Mouse (Mus musculus) ES-E14 (cell line): ENCODE measurements around the gene Gm16181. TPM values are rescaled to one million over a fixed set of nuclear protein-coding genes. Genes with fewer than 3 reads are reported as not detected.

Experiments used
- DNase-seq: peaks from one replicate; pipeline ENCODE4 v3.0.0-alpha.2; 2013; ENCODE audit warnings: low read depth, low spot score
- H3K27ac ChIP-seq: 2 replicates; pipeline ENCODE4 v1.5.1; 2012; ENCODE audit warnings: low read depth, mild to moderate bottlenecking, low read length, moderate library complexity, mixed read lengths; ENCODE audit not compliant: poor library complexity, insufficient read depth, severe bottlenecking
- H3K36me3 ChIP-seq: 2 replicates; pipeline ENCODE4 v1.6.1; 2012; ENCODE audit warnings: mild to moderate bottlenecking, low read length, moderate library complexity, mixed read lengths; ENCODE audit not compliant: control insufficient read depth, poor library complexity, insufficient read depth, severe bottlenecking
- H3K4me1 ChIP-seq, 2 experiments: fragments of 150-350 bp in 1 of 2; sonication (generic) in 1 of 2; 2 replicates each; pipeline ENCODE4 v1.6.1; 2012; ENCODE audit warnings: low read length in 2 of 2, mild to moderate bottlenecking in 1 of 2, mixed read lengths in 1 of 2; ENCODE audit not compliant: control insufficient read depth in 2 of 2, insufficient read depth in 2 of 2, poor library complexity in 1 of 2
- H3K4me3 ChIP-seq, 2 experiments: fragments of 150-350 bp in 1 of 2; sonication (generic) in 1 of 2; 2 replicates each; pipeline ENCODE4 v1.5.1; 2012; ENCODE audit warnings: low read length in 2 of 2, low read depth in 1 of 2, mild to moderate bottlenecking in 1 of 2, mixed read lengths in 1 of 2; ENCODE audit not compliant: insufficient read depth in 1 of 2, poor library complexity in 1 of 2, severe bottlenecking in 1 of 2
- H3K9ac ChIP-seq: 2 replicates; pipeline ENCODE4 v1.6.1; 2012; ENCODE audit warnings: low read depth, mild to moderate bottlenecking, low read length, mixed read lengths; ENCODE audit not compliant: poor library complexity, insufficient read depth, severe bottlenecking
- H3K9me3 ChIP-seq: fragments of 150-350 bp; sonication (generic); 2 replicates; pipeline ENCODE4 v1.6.1; 2012; ENCODE audit warnings: low read depth, mild to moderate bottlenecking, low read length; ENCODE audit not compliant: control insufficient read depth, insufficient read depth
- CHD2 ChIP-seq: IDR thresholded peaks from 2 replicates; pipeline ENCODE4 v1.6.1; 2014; ENCODE audit warnings: mild to moderate bottlenecking, low read depth, low read length, inconsistent platforms
- HCFC1 ChIP-seq: IDR thresholded peaks from 2 replicates; pipeline ENCODE4 v1.6.1; 2012; ENCODE audit warnings: low read length, inconsistent platforms, borderline replicate concordance; ENCODE audit not compliant: insufficient read depth
- MAFK ChIP-seq: IDR thresholded peaks from 2 replicates; pipeline ENCODE4 v1.6.1; 2014; ENCODE audit warnings: mild to moderate bottlenecking, low read depth, low read length, inconsistent platforms; ENCODE audit not compliant: insufficient read depth
- ZC3H11A ChIP-seq: IDR thresholded peaks from 2 replicates; pipeline ENCODE4 v1.6.1; 2012; ENCODE audit warnings: low read depth, mild to moderate bottlenecking, inconsistent platforms, low read length, borderline replicate concordance
- ZNF384 ChIP-seq: IDR thresholded peaks from 2 replicates; pipeline ENCODE4 v1.6.1; 2012; ENCODE audit warnings: low read depth, low read length, inconsistent platforms
- in situ Hi-C, 2 experiments: fragments of 600-800 bp; cut with MboI; formaldehyde crosslinking; loops; one replicate each; pipeline ENCODE4 v1.15.1; 2025; ENCODE audit warnings: low sequenced_read_pairs in 2 of 2, inconsistent platforms in 1 of 2; ENCODE audit not compliant: unreplicated experiment in 2 of 2
- total RNA-seq: library from RNA; depleted of rRNA; stranded (reverse); fragments of 300-350 nt; gene quantifications from 2 replicates; pipeline ENCODE4 v1.2.3, GENCODE M21; 2012

Gene Gm16181
- total RNA-seq, 1 experiment: not detected

DNA sequence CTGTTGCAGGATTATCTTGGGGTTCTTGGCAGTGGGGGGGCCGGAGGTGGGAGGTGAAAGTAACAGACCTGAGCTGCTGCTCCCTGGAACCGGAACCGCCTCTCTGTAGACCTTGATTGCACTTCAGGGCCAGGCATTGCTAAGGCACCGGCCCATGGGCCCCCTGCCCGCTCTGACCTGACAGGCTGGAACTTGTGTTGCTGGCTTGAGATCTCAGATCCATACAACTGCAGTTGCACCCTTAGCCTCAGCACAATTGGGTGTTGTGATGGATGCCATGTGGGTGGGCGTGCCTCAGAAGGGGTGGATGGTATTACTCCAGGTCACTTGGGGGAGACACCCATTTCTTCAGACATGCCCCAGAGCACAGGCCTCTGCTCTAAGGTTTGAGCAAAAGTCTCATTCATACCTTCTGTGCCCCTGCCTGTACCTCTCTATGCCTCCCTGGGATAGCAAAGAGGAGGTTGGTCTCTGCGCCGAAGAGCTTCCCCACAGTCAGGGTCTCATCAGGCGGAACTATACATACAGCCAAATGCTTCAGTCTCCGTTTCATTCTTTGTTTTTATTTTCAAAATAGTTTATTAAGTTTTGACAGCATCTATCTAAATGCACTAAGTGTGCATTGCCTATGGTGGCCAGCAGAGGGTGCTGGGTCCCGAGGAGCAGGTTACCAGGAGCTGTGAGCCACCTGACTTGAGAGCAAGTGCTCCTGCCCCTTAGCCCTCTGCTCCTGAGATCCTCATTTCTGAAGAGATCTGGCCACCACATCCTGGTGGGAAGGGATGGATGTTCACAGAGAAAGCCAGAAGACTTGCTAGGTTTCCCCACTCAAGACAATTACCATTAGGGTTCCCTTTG, 33.8 kb downstream of the Gm16181 start:
- H3K27ac ChIP-seq: no peak overlapping the region
- in situ Hi-C loops: no loop called here
- H3K9me3 ChIP-seq: no peaks in the 10 kb centered on the region
- no peak for DNase-seq
- peaks cover 0 to 15% of the 10 kb centered on the region in 2 experiments; a peak in 1 of 4 replicates for H3K4me1 ChIP-seq
- no peak overlapping the region for H3K9ac ChIP-seq
- peaks cover 43% of the 10 kb centered on the region for H3K36me3 ChIP-seq
- H3K4me3 ChIP-seq: no peak overlapping the region
- no peak for TF ChIP-seq ZNF384
- no peak for TF ChIP-seq HCFC1
- TF ChIP-seq MAFK: no peak
- TF ChIP-seq ZC3H11A: no peak
- no peak for TF ChIP-seq CHD2

DNA sequence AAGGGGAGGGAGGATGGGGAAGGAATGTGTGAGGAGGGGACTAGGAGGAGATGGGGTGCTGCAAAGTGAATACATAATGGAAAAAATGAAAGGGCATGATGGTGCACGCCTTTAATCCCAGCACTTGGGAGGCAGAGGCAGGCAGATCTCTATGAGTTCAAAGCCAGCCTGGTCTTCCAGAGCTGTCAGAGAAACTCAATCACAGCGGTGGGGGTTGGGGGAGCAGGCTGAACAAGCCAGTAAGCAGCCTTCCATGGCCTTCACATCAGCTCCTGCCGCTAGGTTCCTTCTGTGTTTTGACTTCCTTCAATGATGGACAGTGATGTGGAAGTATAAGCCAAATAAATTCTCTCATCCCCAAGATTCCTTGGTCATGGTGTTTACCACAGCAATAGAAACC, 34.7 kb downstream of the Gm16181 start:
- Histone ChIP-seq H3K9ac (no peak overlapping the region), H3K27ac (no peak overlapping the region), H3K36me3 (peaks cover 35% of the 10 kb centered on the region), H3K4me3 (no peak overlapping the region), H3K9me3 (no peaks in the 10 kb centered on the region), H3K4me1 (peaks cover 0 to 16% of the 10 kb centered on the region in 2 experiments; a peak in 1 of 4 replicates)
- in situ Hi-C loops: no loop called here
- TF ChIP-seq MAFK: no peak
- no peak for TF ChIP-seq ZNF384
- TF ChIP-seq HCFC1: no peak
- no peak for TF ChIP-seq ZC3H11A
- no peak for DNase-seq

GRCm38 (mm10) chr17:35255704-35256103, 35.1 kb downstream of the Gm16181 start:
- Histone ChIP-seq H3K4me1 (peaks cover 0 to 14% of the 10 kb centered on the region in 2 experiments; a peak in 1 of 4 replicates), H3K4me3 (no peak overlapping the region), H3K9ac (no peak overlapping the region), H3K9me3 (no peaks in the 10 kb centered on the region), H3K27ac (no peak overlapping the region), H3K36me3 (peaks cover 31% of the 10 kb centered on the region)
- in situ Hi-C loops: no loop called here
- no peak for DNase-seq
- TF ChIP-seq ZNF384 (no peak), ZC3H11A (no peak), HCFC1 (no peak), MAFK (no peak), CHD2 (no peak)

DNA sequence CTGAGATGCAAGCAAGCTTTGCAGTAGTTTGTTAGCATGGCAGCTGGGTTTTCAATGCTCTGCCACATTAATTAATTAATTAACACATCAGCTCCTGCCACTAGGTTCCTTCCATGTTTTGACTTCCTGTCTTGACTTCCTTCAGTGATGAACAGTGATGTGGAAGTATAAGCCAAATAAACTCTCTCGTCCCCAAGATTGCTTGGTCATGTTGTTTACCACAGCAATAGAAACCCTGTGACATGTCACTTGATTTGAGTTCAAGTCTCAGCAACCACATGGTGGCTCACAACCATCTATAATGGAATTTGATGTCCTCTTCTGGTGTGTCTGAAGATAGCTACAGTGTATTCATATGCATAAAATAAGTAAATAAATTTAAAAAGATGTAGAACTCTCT, 36.7 kb downstream of the Gm16181 start:
- H3K9me3 ChIP-seq: no peaks in the 10 kb centered on the region
- H3K27ac ChIP-seq: no peak overlapping the region
- in situ Hi-C loops: no loop called here
- TF ChIP-seq CHD2: no peak
- no peak for TF ChIP-seq MAFK
- no peak for TF ChIP-seq ZNF384
- no peak for TF ChIP-seq HCFC1
- no peak for TF ChIP-seq ZC3H11A
- H3K4me3 ChIP-seq: no peak overlapping the region
- H3K36me3 ChIP-seq: peaks cover 16% of the 10 kb centered on the region
- H3K4me1 ChIP-seq: peaks cover 0 to 13% of the 10 kb centered on the region in 2 experiments; a peak in 2 of 4 replicates
- no peak for DNase-seq
- no peak overlapping the region for H3K9ac ChIP-seq
